Mouse (Mus musculus): ENCODE measurements at regions not wholly inside any gene's neighbourhood (a gene's known extent, or its start where the extent isn't known, plus 50 kb on each side); places are given as distances from the start of the nearest gene placed in this dataset.

- no peak for DNase-seq
These were observed 247.8 kb upstream of the Kcnab2 start for GRCm38 (mm10) chr4:152725423-152725822.

DNA sequence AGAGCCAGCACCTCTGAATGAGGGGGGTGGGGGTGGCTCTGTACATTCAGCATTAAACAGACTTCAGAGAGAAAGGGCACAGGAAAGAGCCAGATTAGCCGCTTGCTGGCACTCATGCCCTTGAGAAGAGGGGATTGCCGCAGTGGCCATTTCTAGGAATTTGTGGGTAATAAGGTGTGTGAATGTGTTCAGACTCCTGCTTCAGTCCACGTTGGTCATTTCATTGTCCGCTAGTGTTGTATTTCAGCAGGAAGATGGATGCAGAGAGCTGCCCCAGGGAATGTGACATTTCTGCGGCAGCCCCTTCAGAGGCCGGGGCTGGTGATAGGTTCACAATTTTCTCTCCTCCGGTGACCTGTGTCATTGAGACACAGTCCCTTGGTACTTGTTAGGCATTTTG lies 247.1 kb upstream of the Kcnab2 start:
- DNase-seq, result no peak

DNA sequence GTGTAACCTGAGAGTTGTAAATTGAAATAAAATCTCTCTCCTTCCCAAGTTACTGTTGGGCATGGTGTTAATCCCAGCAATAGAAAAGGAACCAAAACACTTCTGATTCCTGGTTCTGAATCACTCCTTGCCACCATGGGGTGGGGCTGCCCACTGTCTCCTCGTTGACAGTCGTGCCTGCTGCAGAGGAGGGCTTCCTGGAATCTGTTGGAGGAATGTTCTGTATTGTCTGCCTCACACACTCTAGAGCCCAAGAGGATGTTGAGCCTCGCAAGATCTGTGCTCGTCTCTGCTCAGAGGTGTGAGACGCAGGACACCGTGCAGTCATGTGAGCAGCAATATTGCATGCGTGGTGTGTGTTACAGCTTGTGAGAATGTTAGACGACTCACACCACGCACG lies 246.4 kb upstream of the Kcnab2 start:
- no peak for DNase-seq

DNA sequence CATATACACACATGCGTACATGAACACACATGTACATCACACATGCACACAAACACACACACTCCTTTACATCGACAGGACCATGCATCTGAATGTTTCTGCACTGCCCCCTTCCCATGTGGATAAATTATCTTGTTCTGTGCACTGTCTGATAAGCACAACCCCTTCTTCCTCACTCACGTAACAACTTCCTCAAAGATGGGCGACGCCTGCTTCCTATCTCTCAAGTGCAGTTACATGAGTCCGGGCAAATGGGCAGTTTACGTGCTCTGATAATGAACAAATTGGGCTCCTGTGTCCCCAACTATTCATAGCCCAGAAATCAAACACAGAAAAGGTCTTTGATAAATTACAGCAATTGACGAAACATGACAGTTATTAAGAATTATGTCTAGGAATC lies 242.9 kb upstream of the Kcnab2 start:
- DNase-seq, result no peak

DNA sequence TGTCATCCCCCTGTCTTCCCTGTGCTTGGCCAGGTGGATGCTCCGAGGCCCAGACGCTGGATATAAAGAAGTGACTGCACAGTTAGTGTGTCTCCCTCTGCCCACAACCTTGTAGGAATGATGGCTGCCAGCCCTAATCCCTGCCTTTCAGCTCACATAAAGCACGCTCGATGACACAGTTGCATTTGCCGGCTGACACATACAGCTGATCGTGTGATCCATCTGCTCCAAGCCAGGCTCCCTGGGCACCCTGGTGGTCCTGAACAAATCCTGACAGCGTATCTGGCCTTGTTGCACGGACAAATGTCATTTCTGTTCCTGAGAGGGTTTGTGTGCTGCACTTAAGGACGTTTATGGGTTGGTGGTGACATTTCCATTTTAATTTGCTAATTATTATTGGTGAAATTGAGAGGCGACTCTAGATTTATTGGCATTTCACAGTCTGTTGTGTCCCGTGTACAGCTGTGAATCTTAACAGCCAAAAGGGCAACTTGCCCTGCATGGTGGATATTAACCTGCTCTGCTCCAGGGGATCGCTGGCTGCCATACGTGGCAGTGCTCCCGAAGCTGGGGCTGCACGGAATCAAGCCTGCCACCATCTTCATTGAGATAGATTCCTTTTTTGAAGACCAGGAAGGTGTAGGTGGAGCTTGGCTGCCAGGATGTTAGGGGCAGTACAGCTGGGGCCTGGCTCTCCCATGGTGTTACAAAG lies 241.9 kb upstream of the Kcnab2 start:
- DNase-seq, result no peak

- no peak for DNase-seq
These were observed 232.7 kb upstream of the Kcnab2 start for GRCm38 (mm10) chr4:152710339-152710738.

- no peak for DNase-seq
These were observed 222.5 kb upstream of the Kcnab2 start for GRCm38 (mm10) chr4:152700217-152700616.

DNA sequence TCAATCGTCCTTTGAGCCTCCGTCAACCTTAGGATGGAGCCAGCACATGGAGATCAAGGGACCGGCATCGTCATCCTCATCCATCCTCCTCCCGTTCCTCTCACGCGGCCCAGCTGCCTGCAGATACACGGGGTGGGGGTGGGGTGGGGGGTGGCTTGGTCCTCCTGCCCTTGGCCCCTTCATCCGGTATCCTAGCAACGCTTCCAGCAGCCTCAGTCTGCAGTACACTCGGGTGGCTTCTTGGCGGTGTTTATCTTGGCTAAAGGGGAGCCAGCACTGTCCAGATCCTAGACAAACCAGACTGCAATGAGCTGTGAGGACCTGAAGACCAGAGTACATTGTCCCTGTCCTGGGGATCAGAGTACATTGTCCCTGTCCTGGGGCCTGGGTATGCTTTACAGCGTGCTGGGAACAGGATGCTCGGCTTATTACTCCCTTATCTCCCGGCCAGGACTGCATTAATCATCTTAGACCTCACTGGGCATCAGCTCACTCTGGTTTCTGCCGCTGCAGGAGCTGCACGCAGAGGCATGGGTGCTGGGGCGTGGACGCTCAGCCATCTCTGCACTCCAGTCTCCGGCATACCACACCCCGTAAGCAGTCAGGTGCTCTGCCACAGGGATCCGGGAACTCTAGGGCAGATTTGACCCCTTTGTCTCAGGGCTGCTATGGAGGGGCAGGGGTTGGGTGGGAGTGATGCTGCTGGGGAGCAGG lies 219.7 kb upstream of the Kcnab2 start:
- DNase-seq, result no peak

- no peak for DNase-seq
These were observed 214.1 kb upstream of the Kcnab2 start for GRCm38 (mm10) chr4:152691735-152692134.

- DNase-seq, result no peak
These were observed 213.6 kb upstream of the Kcnab2 start for GRCm38 (mm10) chr4:152691302-152691701.

GRCm38 (mm10) chr4:152690766-152691165 lies 213.1 kb upstream of the Kcnab2 start:
- no peak for DNase-seq

DNA sequence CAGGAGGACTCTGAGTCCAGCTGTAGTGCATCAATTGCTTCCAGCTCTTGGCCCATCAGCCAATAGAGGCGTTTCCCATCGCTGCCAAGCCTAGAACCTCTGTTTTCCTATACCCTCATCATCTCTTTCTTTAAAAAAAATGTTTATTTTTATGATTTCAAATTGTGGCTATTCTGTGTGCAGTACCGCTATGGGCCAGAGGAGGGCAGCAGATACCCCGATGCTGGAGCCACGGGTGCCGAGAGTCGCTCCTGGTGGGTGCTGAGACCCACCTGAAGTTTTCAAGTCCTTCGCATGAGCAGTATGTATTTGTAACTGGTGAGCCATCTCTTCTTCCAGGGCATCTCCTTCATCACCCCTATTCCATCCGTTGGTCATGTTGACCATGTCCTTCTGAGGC lies 212.2 kb upstream of the Kcnab2 start:
- DNase-seq, result no peak

GRCm38 (mm10) chr4:152686509-152687081 lies 208.9 kb upstream of the Kcnab2 start:
- DNase-seq, result no peak

DNA sequence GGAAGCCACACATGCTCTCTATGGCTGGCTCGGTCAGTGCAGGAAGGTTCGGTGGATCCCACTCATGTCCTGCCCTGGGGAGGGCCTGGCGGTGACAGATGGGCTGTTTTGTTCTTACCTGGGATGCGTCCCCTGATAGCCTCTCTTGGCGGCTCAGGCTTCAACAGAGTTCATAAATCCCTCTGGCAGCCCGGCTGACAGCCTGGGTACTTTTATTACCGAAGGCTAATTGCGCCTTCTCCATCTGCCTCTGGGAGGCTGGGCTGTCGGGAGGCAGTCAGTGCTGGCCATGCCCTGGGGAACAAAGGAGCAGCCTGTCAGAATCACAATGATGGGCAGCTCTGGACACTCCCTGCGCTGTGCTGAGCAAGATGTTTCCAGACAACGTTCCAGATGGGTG lies 196.5 kb upstream of the Kcnab2 start:
- DNase-seq, result no peak

- peak; percentile 24 for DNase-seq
These were observed 185.8 kb upstream of the Kcnab2 start for GRCm38 (mm10) chr4:152663482-152663881.

DNA sequence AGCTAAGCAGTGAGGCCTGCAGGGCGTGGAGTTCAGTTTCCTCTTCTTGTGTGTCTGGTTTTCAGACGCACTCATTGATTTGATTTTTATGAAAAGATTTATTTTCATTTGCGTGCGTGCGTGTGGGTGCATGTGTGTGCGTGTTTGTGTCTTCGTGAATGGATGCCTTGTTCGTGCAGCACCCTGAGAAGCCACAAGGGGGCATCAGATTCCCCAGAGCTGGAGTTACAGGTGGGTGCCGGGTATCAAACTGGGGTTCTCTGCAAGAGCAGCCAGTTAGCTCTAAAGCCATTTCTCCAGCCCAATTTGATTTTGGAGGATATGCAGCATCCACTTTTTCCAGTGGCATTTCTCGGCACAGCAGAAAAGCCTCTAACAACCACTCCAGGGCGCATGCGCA lies 185.4 kb upstream of the Kcnab2 start:
- no peak for DNase-seq

DNA sequence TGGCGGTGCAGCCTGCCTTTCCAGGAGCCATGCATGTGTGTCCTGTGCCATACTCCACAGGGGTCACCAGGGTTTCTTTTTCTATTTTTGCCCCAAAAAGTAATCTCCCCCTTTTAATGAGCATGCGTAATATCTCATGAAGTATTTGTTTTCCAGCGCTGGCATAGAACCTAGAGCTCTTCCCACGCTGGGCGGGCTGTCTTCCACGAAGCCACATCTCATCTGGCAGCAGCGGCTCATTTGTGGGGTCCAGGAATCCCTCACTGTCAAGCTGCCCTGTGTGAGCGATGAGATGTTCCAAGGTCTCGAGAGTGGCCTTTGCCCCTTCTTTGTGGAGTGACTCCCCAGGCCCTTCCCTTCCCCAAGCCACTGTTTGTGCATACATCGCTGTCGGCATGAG lies 184.8 kb upstream of the Kcnab2 start:
- no peak for DNase-seq

DNA sequence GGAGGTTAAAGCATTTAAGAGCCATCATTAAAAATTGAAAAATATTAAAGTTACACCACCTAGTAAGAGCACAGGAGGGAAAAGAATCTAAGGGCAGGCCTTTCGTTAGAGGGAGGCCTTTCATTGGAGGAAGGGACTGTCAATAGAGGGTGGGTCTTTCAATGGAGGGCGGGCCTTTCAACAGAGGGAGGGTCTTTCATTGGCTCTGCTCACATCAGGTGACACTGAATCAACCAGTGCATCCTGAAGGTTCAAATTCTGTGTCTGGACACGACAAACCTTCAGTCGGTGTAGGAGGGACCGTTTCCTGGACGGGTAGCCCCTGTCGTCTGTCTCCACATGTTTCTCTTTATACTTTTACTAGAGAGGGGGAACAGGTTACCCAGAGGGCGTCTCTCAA lies 172.5 kb upstream of the Kcnab2 start:
- DNase-seq, result no peak

- DNase-seq, result peak; percentile 50
These were observed 169.9 kb upstream of the Kcnab2 start for GRCm38 (mm10) chr4:152647620-152648019.

- DNase-seq, result no peak
These were observed 169.4 kb upstream of the Kcnab2 start for GRCm38 (mm10) chr4:152647084-152647483.

DNA sequence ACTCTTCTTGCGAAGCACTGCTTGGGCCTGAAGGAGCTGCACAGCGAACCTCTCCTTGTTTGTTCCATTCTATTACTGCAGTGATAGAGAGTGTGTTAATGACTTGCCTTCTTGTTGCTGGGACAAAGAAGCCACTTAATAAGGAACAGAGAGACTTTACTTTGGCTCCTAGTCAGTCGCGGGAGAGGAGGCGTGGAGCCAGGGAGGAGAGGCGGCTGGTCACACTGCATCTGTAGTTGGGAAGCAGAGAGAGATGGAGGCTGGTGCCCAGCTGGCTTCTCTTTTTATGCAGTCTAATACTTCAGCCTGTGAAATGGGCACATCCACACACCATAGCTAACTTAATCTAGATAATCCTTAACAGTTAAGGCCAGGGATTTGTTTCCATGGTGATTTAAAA lies 159.4 kb upstream of the Kcnab2 start:
- no peak for DNase-seq

GRCm38 (mm10) chr4:152633896-152634295 lies 156.2 kb upstream of the Kcnab2 start:
- DNase-seq, result no peak

- DNase-seq, result no peak
These were observed 150.4 kb upstream of the Kcnab2 start for GRCm38 (mm10) chr4:152628111-152628510.
